8 mouse cellular contexts compared by ENCODE assay signal in genomic region chr15:85612660-85613357, GRCm38 (mm10). TPM values are rescaled to one million over a fixed set of nuclear protein-coding genes. Genes with fewer than 3 reads are reported as not detected.
DNase-seq lines count a peak whose midpoint lies in the region; ATAC-seq lines count a peak whose summit lies in the region.

No protein-coding gene starts in this region.

- peaks cover 41% of the 10 kb centered on the region for H3K4me1 ChIP-seq in forebrain, embryonic 15.5 days

- H3K4me2 ChIP-seq in forebrain, embryonic 15.5 days (replicated peaks) = no peak overlapping the region

- H3K9ac ChIP-seq in forebrain, embryonic 15.5 days (replicated peaks) = no peak overlapping the region

- H3K27ac ChIP-seq in forebrain, embryonic 15.5 days (replicated peaks) = peak overlapping the region; percentile 93

- no peak for ATAC-seq in cerebellum, adult (ENCODE audit: insufficient number of reproducible peaks, low FRiP score, low TSS enrichment)
- ATAC-seq in forebrain, embryonic 15.5 days (replicated peaks) = peak; percentile 2; the same call in 1 of the 2 replicates

- WGBS in forebrain, embryonic 15.5 days = 79% methylated on average over 8 of the region's 8 CpGs

- DNase-seq in cerebellum, postnatal 14 days = peak; percentile 73 to 80
- DNase-seq in right cerebral cortex, postnatal 14 days = peak; percentile 44
- no peak for DNase-seq in right cerebral cortex, postnatal 4 days
- peak; percentile 62 to 75 for DNase-seq in kidney, postnatal 4 days
- DNase-seq in naive thymus-derived CD4-positive, alpha-beta T cell, adult 2 months (ENCODE audit: low read depth) = peak; percentile 78
- no peak for DNase-seq in ovary, adult 18-20 months (ENCODE audit: low spot score)

- H3K27me3 ChIP-seq in forebrain, embryonic 15.5 days = 0 out of 2 replicates have a peak, but pooled peaks cover 5% of the 10 kb centered on the region

- no peaks in the 10 kb centered on the region for H3K9me3 ChIP-seq in forebrain, embryonic 15.5 days

- no peaks in the 10 kb centered on the region for H3K36me3 ChIP-seq in forebrain, embryonic 15.5 days

- H3K4me3 ChIP-seq in forebrain, embryonic 15.5 days = no peak overlapping the region

RNA-seq across cellular contexts. Expression of gene Wnt7b, which starts 30.5 kb away (rescaled TPM):
- polyA plus RNA-seq in forebrain, embryonic 15.5 days (2015; fragmentation: Nextera tagmentation; extraction: Ambion mirVana) = 132 and 133 TPM in 2 replicates

Comparison
In these comparisons a context has a peak if more than half of its experiments do, and no peak if none do; other contexts are left out.
1. DNase-seq: peak in cerebellum, postnatal 14 days (2 of 2), right cerebral cortex, postnatal 14 days (single experiment), kidney, postnatal 4 days (2 of 2) and naive thymus-derived CD4-positive, alpha-beta T cell, adult 2 months (single experiment); none in right cerebral cortex, postnatal 4 days (single experiment) and ovary, adult 18-20 months (single experiment).